Mouse (Mus musculus) ovary, adult 18-20 months (tissue): Measurements from ENCODE around the gene Hmbs.
A peak's percentile ranks its signal among the peaks of the same experiment; 100 is the strongest.
"Not testable (repeated sequence)": the region's sequence is repeated elsewhere in the genome, so short reads cannot be mapped to it uniquely, and the experiment has no call there.

Source experiments
- DNase-seq: peaks from one replicate; pipeline ENCODE4 v3.0.0; 2022; ENCODE audit warnings: low spot score, mixed read lengths

Gene Hmbs

DNA sequence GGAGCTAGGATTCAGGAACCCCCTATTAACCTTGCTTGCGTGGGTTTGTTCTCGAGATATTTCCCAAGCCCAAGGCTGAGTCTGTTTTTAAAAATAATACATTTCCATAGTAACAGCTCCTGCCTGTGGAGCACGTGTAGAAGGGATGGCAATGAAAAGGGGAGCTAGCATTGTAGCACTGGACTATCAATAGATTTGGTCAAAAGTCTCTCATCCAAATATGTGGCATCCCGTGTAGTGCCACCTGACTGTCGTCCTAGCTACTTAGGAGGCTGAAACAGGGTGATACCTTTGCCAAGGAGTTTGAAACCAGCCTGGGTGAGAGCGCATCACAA lies 23.3 kb downstream of the Hmbs start:
- no peak for DNase-seq

DNA sequence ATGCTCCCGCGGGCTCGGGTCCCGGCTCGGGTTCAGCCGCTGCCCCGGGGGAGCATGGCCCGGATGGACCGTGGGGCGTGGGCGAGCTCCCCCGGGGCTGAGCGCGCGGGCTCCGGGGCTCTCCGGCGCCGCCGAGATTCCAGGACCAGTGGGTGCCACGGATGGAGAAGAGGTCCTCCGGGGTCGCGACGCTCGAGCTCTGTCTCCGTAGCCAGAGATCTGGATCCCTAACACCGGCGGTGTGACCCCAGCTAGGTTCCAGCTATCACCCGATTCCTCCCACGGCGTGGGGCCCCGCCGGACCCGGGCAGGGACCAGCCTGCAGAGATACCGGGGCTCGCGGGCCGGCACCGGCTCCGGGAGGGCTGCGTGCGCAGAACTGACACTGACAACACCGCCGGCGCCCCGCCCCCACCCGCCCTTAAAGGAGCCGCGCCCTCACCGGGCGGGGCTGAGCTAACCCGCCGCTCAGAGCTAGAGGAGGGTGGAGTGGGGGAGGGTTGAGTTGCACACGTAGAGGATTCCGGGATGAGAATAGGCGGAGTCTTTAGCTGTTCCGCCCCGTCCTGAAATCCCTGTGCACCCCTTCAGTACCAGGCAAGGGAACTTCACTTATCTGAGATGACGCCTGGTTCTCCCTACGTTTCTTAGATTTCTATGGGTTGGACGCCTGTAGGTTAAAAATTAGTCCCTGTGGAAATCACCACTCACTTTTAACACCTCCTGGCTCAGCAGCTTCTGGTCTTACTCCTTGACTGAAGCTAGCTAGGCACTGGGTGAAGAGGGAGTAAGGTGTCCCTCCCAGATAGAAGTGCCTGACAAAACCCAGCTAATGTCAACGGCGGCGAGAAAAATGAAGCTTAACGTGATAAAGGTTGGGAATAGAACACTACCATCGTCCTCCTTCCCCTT lies 23.9 kb downstream of the Hmbs start, which contains the start of gene C2cd2l:
Gene C2cd2l, minus strand, starts transcription at position 399 of the 912 bp plus-strand sequence.
- peak; percentile 91 for DNase-seq

DNA sequence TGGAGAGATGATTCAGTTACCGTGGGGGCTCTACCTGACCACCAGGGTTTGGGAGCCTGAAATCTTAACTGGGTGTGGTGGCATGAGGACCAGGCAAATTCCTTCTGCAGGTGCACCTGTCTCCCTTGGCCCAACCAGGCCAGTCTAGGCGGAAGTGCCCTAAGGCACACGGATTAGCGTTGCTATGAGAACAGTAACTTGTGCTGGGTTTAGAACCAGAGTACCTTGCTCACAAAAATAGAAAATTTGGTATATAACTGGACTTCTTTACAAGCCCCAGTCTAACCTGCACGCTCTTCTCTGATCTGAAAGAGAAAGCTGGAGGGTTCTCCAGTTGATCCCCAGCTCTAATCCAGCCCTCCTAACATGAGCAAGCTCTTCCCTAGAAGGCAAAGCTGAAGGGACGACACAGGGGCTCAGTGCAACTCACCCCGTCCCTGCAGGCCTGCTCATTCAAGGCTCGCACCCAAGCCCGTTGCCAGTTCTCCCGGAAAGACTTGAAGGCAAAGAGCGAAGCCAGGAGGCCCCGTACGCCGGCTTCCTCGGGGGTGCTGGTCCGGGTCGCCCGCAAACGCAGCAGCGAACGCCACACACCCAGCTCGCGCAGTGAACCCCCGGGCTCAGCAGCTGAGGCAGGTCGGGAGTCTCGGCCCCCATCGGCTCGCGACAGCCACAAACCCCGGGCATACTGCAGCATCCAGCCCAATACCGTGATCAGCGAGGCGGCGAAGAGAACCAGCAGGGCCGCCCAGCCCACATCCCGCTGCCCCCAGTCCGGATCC lies 24.7 kb downstream of the Hmbs start:
- no peak for DNase-seq

DNA sequence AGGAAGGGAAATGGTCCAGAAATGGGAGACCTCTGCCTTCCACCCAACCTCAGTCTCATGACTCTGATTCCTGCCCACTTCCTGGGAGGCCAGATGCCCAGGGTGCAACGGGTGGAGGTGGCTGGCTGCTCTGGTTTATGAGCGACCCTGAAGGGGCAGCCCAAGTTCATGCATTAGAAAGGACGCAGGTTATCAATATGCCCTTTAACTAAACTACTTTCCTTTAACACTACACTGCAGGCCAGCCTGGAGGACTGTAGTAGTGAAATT lies 25.3 kb downstream of the Hmbs start:
- DNase-seq, result no peak

DNA sequence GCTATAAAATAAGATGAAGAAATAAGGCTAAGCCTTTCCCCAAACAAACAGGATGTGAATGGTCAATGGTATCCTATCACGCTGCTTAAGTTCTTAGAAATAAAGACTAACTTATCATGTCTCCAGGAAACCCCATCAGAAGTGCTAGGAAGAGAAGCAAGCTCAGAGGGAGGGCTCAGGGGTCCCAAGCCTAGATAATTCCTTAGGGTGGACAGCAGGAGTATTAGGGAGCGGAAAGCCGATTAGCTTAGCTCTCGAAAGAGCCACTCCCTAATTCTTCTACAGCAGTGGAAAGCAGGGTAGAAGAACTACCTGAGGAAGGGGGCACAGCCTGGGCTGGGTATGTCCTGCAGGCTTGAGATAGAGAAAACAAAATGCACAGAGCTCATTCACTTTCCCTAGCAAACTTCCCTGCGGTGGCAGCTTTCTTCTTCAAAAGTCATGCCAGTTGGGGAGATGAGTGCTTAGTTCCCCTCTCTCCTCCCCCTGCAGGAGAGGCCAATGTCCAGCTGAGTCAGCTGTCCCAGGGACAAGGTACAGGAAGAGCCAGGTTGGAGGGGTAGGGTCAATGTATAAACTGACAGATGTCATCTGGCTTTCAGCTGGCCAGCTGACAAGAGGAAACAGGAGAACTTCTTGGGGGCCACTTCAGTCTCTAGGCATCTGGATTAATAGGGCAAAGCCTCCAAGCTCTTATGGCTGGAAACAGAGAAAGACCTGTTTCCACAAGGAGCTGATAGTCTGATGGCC lies 25.8 kb downstream of the Hmbs start:
- DNase-seq, result no peak

DNA sequence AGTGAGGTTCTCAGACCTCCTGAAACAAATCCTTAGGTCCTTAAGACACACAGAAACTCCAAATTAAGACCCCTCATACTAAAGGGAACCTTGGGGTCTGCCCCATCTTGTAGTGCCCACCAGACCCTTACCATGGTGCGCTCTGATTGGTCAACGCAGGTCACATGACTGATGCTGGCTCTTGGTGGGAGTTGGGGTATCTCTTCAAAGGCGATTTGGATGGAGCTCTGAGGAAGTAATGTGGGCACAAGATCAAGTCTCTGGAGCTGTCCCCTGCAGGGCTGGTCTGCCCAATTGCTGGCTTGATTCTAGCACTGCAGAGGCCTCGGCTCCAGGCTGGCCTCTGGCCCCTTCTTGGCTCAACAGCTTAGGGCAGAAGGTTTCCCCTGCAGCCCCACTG lies 26.6 kb downstream of the Hmbs start:
- no peak for DNase-seq

DNA sequence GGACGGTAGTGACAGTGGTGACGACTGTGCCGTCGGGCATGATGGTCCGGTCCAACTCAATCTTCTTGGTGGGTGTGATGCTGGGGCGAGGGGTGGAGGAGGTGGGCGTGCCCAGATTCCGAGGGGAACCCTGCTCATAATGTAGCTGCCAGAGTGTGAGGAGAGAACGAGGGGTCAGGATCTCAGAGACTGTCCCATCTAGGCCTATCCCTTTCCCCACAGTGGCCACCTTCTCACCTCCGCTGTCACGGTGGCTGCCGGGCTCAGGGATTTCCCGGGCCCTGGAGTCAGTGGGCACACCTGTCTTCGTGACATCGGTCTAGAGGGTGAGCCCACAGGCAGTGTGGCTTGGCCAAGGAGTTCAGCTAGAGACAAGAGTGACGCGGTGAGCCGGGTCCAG lies 29.1 kb downstream of the Hmbs start:
- DNase-seq, result no peak

DNA sequence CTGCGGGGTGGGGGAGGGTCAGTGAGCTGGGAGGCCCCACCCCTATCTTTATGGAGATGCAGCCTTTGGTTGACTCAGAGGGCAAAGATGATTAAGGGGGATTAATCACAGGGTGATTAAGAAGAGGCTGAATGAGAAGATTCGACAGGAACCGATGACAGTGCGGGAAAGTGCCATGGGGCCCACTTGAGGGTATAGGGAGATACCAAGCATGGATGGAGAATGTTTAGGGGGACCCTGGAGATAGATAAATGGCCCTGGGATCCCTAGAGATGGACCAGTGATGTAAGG lies 29.8 kb downstream of the Hmbs start:
- no peak for DNase-seq

DNA sequence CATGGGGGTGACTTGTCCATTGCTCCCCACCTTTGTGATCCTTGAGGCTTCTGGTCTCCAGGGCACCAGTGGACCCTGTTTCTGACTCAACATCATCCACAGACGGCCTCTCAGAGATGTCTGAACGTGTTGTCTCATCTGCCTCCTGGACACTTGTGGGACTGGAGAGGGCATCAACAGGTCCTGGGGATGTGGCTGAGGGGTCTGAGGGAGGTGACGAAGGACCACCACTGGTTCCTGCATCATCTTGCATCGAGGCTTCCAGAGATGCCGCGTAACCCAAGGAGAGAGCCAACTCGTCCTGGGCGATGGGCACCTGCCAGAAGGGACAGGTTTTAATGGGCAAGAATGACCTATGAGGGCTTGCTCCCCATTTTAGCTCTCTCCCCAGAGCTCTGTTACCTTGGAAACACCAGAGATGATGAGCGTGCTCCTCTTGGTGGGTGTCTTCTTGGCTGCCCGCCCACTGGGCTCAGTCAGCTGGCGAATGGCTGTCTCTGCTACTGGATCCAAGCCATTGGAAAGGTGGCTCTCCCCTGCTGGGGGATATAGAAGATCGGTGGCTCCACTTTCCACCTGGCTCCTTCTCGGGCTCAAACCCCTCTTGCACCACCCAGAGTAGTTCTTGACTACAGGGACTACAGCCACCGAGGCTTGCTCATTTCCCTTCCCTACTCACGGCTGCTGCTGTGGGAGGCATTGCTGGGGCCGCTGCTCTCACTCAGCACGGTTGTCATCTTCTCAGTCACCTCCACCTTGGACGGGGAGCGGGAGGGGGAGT lies 30.4 kb downstream of the Hmbs start:
- DNase-seq, result no peak

DNA sequence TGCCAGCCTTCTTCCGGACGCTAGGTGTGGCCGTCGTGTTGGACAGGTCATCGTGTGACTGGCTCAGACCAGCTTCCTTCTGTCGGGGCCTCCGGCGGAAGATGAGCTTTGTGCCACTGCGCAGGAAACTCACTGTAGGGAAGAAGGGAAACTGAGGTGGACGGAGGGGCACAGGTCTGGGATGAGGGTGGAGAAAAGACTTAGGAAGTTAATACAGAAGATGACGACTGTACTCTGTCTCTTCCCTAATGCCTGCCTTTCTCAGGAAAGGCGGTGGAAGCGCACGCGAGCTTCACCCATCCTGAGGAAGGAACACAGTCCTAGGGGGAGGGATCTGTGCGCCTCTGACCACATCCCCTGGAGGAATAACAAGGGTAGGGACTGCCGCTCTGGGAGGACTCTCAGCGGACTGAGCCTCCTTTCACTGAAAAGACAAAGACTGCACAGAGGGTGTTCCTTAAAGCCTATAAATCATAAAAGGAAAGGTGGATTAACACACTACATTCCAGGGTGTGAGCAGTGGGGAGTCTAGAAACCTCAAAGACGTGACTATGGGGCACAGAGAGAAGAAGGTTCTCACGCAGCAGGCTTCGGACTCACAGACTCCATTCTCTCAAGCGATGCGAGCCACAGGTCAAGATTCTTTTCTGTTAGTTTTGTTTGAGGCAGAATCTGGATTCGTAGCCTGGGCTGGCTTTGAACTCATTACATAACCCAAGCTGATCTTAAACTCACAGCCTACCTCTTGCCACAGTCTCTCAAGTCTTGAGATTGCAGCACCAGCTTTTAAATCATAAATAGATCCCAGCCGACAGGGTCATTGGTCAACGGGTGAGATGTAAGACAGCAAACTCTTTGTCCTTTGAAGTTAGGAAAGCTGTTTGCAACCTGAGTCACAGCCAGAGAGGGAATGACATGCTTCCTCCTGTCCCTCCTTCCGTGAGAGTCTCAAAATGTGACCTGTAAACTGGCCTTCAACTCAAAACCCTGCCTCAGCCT lies 32.6 kb downstream of the Hmbs start:
- DNase-seq, result no peak

DNA sequence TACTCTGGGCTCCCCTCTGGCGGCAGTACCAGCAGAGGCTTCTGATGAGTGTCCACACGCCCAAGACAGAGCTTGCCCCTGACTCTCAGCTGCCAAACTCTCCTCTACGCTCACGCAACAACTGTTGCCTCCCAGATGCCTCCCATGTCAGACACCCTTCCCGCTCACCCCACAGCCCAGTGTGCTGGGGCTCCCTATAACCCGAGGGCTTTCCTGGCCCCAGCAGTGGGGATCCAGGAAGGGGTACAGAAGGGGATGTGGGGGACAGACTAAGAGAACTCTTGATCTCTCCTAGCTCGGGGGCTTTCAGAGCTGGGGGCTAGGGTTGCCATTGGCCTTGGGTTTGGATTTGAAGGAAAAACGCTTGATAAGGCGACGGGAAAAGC lies 33.3 kb downstream of the Hmbs start:
- DNase-seq, result no peak

DNA sequence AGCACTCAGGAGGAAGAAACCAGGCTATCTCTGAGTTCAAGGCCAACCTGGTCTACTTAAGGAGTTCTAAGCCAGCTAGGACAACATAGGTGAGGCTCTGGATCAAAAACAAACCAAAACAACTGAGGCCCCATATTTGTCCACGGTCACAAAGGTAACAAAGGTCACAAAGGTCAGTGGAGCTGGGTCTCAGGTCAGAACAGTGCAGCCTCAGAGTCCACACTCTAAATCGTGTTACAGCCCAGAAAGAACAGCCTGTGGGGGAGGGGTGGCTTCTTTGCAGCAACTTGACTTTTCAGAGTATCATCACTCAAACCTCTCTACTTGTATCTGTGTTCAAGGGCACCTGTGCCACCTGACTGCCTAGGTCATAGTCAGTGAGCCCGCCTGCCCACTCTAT lies 34.3 kb downstream of the Hmbs start:
- no peak for DNase-seq

DNA sequence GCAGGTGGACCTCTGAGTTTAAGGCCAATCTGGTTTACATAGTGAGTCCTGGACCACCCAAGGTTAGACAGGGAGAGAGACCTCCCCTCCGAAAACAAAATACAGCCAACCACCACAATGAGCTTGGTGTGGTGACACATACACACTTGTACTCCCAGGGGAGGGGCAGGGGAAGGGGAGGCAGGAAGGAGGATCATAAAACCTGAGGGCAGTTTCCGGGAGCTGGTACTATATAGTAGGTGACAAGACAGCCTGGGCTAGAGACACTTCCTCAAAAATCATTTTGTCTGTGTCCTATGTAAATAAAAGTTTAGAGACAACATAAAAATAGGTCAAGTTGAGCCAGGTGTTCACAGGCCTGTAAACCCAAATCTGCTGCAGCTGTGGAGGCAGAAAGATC lies 36.8 kb downstream of the Hmbs start:
- DNase-seq, result no peak

DNA sequence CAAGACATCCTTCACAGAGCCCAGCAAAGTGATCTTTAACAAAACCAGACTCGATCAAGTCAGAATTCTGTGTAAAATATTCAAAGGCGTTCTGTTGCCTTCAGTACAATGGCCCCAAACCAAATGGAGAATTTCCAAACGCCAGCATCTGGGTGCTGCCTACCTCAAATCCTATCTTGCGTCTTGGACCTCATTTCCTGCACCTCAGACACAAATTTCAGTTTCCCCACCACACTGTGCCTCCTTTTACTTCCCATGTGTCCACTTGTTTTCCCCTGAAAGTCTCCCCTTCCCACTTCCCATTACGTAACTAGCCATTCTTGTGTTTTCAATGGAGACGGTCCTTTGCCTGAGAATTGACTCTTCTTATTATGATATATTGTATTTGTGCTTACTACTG lies 37.5 kb downstream of the Hmbs start:
- DNase-seq, result no peak

DNA sequence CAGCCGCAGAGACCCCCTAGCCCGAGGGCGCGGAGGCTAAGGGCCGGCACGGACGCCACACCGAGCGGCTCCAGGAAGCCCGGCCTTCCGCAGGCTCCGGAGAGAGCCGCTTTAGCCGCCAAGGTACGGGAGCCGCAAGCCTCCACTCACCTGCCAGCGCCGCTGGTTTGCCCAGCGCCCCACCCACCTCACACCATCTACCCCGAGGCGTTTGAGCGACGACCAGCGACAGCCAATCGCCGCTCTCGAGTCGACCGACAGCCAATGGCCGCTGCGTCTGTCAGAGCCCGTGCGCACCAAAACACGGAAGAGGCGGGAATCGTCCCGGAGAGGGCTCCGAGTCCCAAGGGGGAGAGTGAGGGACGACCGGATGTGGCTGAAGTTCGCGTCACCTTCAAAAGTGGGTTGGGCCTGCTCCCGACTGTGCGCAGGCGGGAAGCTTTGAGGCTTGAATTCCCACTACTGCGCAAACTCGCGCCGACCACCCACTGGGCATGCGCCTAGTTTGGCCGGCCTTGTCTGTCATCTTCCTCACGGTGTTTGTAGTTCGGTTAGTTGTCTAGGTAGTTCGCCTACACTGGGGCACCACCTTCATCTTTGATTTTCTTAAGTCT lies 38.5 kb downstream of the Hmbs start, which contains the start of gene Hinfp:
Gene Hinfp, minus strand, starts transcription at position 206 of the 614 bp plus-strand sequence.
- DNase-seq, result peak; percentile 99

DNA sequence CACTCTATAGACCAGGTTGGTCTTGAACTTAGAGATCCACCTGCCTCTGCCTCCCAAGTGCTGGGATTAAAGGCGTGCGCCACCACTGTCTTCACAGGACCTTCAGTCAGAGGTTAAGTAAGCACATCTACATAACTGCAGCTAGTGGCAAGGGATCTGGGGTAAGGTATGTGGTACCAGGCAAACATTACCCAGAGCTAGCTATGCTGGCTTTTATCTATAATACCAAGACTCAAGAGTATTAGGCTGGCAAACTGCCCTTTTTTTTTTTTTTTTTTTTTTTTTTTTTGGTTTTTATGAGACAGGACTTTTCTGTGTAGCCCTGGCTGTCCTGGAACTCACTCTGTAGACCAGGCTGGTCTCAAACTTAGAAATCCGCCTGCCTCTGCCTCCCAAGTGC lies 44.0 kb downstream of the Hmbs start:
- DNase-seq, result not testable (repeated sequence)

DNA sequence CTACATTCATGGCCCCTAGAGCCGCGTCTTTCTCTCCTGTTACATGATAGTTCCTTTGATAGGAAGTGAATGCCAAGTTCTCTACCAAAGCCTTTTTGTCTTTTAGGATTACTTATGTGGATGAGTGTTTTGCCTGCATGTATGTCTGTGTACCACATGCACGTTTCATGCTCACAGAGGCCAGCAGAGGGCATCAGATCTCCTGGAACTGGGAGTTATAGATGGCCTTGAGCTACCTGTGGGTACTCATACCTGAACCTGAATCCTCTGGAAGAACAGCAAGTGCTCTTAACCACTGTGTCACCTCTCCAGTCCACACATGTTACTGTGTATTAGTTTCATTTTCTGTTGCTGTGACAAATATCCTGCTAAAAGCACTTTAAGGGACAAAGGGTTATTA lies 51.5 kb downstream of the Hmbs start:
- no peak for DNase-seq

DNA sequence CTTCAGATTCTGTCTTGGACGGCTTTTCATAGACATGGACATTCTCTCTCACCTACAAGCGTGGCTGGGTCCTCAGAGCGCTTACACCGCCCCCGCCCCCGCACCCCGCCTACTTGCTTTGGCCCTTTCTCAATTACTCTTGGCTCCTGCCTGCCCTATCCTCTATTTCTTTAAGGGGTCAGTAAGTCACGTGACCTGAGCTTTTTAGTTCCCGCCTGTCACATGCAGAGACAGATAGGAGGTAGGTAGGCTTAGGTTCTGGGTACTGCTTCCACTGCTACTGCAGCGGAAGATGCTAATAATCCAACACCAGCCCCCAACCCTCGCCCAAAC lies 55.1 kb downstream of the Hmbs start:
- no peak for DNase-seq

DNA sequence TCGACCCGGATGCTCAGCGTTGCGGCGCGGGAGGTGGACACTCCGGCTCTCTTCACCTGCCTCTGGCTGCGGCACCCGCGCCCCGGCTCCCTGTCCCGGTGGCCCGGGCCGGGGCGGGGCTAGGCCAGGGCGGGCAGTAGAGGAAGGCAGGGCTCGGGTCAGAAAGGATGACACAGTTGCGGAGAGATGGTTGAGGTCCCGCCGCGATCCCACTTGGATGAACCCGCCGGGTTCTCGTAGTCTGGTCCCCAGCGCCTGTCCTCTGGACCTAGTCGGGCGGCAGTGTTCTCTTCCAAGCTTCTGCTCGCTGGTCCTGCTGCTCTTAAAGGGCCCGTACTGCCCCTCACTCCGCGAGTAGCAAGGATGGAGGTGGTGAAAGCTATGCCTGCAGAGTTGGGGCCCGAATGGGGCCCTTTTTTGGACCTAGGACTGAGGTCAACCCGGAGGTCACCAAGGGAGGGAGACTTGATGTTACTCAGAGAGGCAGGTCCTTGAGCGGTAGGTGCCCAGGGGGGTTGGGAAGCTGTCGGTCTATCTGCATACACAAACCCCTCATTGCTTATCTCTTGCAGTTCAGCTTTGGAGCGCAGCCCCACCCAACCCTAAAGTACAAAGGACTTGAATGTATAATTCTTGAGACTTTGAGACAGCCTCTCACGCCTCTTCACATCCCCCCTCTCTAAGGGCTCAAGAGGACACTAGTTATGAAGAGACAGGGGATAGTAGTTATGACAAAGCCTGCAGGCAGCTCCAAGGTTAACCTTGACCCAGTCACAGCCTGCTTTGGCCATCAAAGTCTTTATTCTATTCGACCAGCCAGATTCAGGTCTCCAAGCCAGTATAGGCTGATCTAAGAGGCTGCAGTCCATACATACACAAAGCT lies 55.7 kb downstream of the Hmbs start, which contains the start of gene Abcg4:
Gene Abcg4, minus strand, starts transcription at position 540 of the 883 bp plus-strand sequence.
- DNase-seq, result no peak
